12 mouse cellular contexts compared by ENCODE assay signal in genomic region chr4:102459216-102459999, GRCm38 (mm10).
"Had no signal": no experiment of that assay in that cellular context is flagged by ENCODE, and none has a peak within 500 bp of the region (broad histone marks: within the 10 kb centered on the region; RNA-seq: fewer than 3 reads in every experiment).

No protein-coding gene starts in this region.

- H3K4me3 ChIP-seq: limb, embryonic 13.5 days; midbrain, embryonic 13.5 days had no signal

- H3K4me1 ChIP-seq: limb, embryonic 13.5 days; midbrain, embryonic 13.5 days had no signal

- H3K27me3 ChIP-seq: limb, embryonic 13.5 days; midbrain, embryonic 13.5 days had no signal

- ATAC-seq: hindbrain, embryonic 16.5 days; inflammation-experienced regulatory T-cells, adult 6 months; midbrain, embryonic 13.5 days had no signal

- H3K4me2 ChIP-seq: limb, embryonic 13.5 days; midbrain, embryonic 13.5 days had no signal

- H3K36me3 ChIP-seq: limb, embryonic 13.5 days; midbrain, embryonic 13.5 days had no signal

- DNase-seq: layer of hippocampus, adult 9-11 months; layer of hippocampus, postnatal 36 days; left cerebral cortex, postnatal 4 days; right cerebral cortex, adult 18-20 months; right cerebral cortex, postnatal 25 days; thymus, adult 18-20 months; thymus, postnatal 14 days had no signal

- H3K27ac ChIP-seq: limb, embryonic 13.5 days; liver, embryonic 14.5 days; midbrain, embryonic 13.5 days had no signal

- H3K9me3 ChIP-seq: limb, embryonic 13.5 days; midbrain, embryonic 13.5 days had no signal

- H3K9ac ChIP-seq: limb, embryonic 13.5 days; liver, embryonic 14.5 days; midbrain, embryonic 13.5 days had no signal
